In the genomic region with DNA sequence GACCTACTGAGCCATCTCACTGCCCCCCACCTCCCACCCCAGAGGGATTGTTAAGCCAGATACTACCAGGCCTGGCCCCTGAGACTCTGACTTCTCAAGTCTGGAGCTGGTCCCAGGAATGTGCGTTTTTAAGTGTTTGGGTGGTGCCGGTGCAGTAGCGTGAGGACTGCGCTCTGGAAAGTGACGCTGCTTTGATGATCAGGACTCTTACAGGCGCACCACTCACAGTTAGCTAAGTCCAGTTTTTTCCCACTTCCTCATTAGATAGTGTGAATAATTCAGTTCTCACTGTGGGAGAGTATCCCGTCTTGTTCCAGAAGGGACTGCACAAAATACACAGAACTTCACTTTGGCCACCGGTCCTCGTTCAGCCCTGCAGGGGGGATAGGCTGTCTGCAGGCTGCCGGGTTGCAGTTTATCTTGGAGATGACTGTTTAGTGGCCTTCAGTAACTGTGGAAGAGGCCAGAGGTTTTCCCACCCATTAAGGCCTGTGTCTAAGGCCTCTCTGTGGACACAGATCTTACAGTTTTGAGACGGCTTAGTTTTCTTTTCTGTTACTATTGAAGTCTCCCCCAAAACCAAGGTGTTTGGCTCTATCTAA, we compare ENCODE assay signal across 9 mouse cellular contexts.
DNase-seq lines count a peak whose midpoint lies in the region; ATAC-seq and TF ChIP-seq lines count a peak whose summit lies in the region.
"Had no signal": no experiment of that assay in that cellular context is flagged by ENCODE, and none has a peak within 500 bp of the region (broad histone marks: within the 10 kb centered on the region; RNA-seq: fewer than 3 reads in every experiment).

No protein-coding gene starts in this region.

- TF ChIP-seq POLR2A in brain, embryonic 14.5 days (IDR thresholded peaks at IDR 0.05; ENCODE audit: borderline replicate concordance, extremely low read depth, insufficient read depth, insufficient read length, poor library complexity, severe bottlenecking): no peak

- no peak overlapping the region for H3K4me2 ChIP-seq in hindbrain, embryonic 13.5 days
- H3K4me2 ChIP-seq: stomach, embryonic 15.5 days had no signal

- peak overlapping the region; percentile 23; the same call in 1 of the 2 replicates for H3K27ac ChIP-seq in hindbrain, embryonic 10.5 days
- no peak overlapping the region for H3K27ac ChIP-seq in hindbrain, embryonic 13.5 days
- H3K27ac ChIP-seq: stomach, embryonic 15.5 days had no signal

- no peak for TF ChIP-seq CTCF in Patski (IDR thresholded peaks at IDR 0.05)
- no peak for TF ChIP-seq CTCF in brain, embryonic 14.5 days (IDR thresholded peaks at IDR 0.05; ENCODE audit: borderline replicate concordance, extremely low read depth, insufficient read depth, insufficient read length)

- H3K9me3 ChIP-seq in hindbrain, embryonic 10.5 days: peaks cover 5% of the 10 kb centered on the region
- no peaks in the 10 kb centered on the region for H3K9me3 ChIP-seq in hindbrain, embryonic 13.5 days
- H3K9me3 ChIP-seq: stomach, embryonic 15.5 days had no signal

- DNase-seq in hindbrain, embryonic 10.5 days (ENCODE audit: low spot score): no peak
- peak; percentile 9 for DNase-seq in Patski (ENCODE audit: low read depth, low spot score)
- DNase-seq in brain, embryonic 14.5 days (ENCODE audit: low read depth): peak; percentile 28
- peak; percentile 63 for DNase-seq in lung, postnatal 10 days
- DNase-seq in c-Kit-positive CD71-positive TER-119-positive erythroid progenitor cells, embryonic 14.5 days (ENCODE audit: low spot score): no peak
- DNase-seq in liver: no peak
- DNase-seq: right cerebral cortex, postnatal 14 days had no signal

- in situ Hi-C loops in Patski (cut with MboI; ENCODE audit: low pct_unique_long_range_greater_than_20kb): no loop called here

- H3K27me3 ChIP-seq in hindbrain, embryonic 10.5 days (ENCODE audit: insufficient read depth, poor library complexity, severe bottlenecking): no peaks in the 10 kb centered on the region
- H3K27me3 ChIP-seq in hindbrain, embryonic 13.5 days: no peaks in the 10 kb centered on the region
- no peaks in the 10 kb centered on the region for H3K27me3 ChIP-seq in Patski
- H3K27me3 ChIP-seq: stomach, embryonic 15.5 days had no signal

- POLR2A ChIA-PET in Patski (lab: Charles Lee): no interaction called here

- peaks cover 74% of the 10 kb centered on the region for H3K36me3 ChIP-seq in hindbrain, embryonic 10.5 days
- peaks cover 32% of the 10 kb centered on the region for H3K36me3 ChIP-seq in hindbrain, embryonic 13.5 days

- H3K4me1 ChIP-seq in hindbrain, embryonic 10.5 days (replicated peaks): peaks cover 38% of the 10 kb centered on the region
- peaks cover 30% of the 10 kb centered on the region; the same call in 1 of the 2 replicates for H3K4me1 ChIP-seq in hindbrain, embryonic 13.5 days (replicated peaks)

- H3K4me3 ChIP-seq in hindbrain, embryonic 10.5 days: no peak overlapping the region
- H3K4me3 ChIP-seq in hindbrain, embryonic 13.5 days: no peak overlapping the region
- H3K4me3 ChIP-seq: stomach, embryonic 15.5 days had no signal

- ATAC-seq in hindbrain, embryonic 13.5 days (ENCODE audit: low FRiP score): no peak
- ATAC-seq in Patski: no peak

- H3K9ac ChIP-seq in hindbrain, embryonic 13.5 days: no peak overlapping the region
- H3K9ac ChIP-seq: stomach, embryonic 15.5 days had no signal

- CTCF ChIA-PET in Patski (lab: Charles Lee): no interaction called here

- WGBS in hindbrain, embryonic 10.5 days: 75% methylated on average over 11 of the region's 11 CpGs
- WGBS in hindbrain, embryonic 13.5 days: 71% methylated on average over 11 of the region's 11 CpGs

Comparison
In these comparisons a context has a peak if more than half of its experiments do, and no peak if none do; other contexts are left out.
1. DNase-seq: peak in Patski (single experiment), brain, embryonic 14.5 days (single experiment) and lung, postnatal 10 days (single experiment); none in hindbrain, embryonic 10.5 days (single experiment), c-Kit-positive CD71-positive TER-119-positive erythroid progenitor cells, embryonic 14.5 days (single experiment) and liver (single experiment).